Mouse (Mus musculus) liver, embryonic 16.5 days (tissue): Measurements from ENCODE around the gene Tigd3. TPM values are rescaled to one million over a fixed set of nuclear protein-coding genes. Genes with fewer than 3 reads are reported as not detected.

Experiments
- ATAC-seq: fragments of 200-750 bp; cut with Nextera tagmentation; 2 replicates; pipeline ENCODE4 v1.8.0; 2017; ENCODE audit warnings: low read depth, mild to moderate bottlenecking, moderate number of reproducible peaks, moderate library complexity
- H3K27ac ChIP-seq: fragments of 300-500 bp; sonication (generic); 2 replicates; pipeline ENCODE4 v1.5.1; 2014; ENCODE audit warnings: mild to moderate bottlenecking, low read length
- H3K27me3 ChIP-seq: fragments of 300-500 bp; sonication (generic); 2 replicates; pipeline ENCODE4 v1.6.1; 2014; ENCODE audit warnings: low read depth, low read length, mixed read lengths; ENCODE audit not compliant: control insufficient read depth, insufficient read depth
- H3K36me3 ChIP-seq: fragments of 300-500 bp; sonication (generic); 2 replicates; pipeline ENCODE4 v1.6.1; 2014; ENCODE audit warnings: mild to moderate bottlenecking; ENCODE audit not compliant: control insufficient read depth, insufficient read depth
- H3K4me1 ChIP-seq: fragments of 300-500 bp; sonication (generic); 2 replicates; pipeline ENCODE4 v1.6.1; 2014; ENCODE audit warnings: low read depth, low read length, mixed read lengths; ENCODE audit not compliant: control insufficient read depth
- H3K4me2 ChIP-seq: fragments of 300-500 bp; sonication (generic); 2 replicates; pipeline ENCODE4 v1.6.1; 2014; ENCODE audit warnings: low read depth, low read length, mixed read lengths
- H3K4me3 ChIP-seq: fragments of 300-500 bp; sonication (generic); 2 replicates; pipeline ENCODE4 v1.5.1; 2014; ENCODE audit warnings: low read depth, mild to moderate bottlenecking, low read length
- H3K9ac ChIP-seq: fragments of 300-500 bp; sonication (generic); 2 replicates; pipeline ENCODE4 v1.6.1; 2014; ENCODE audit warnings: low read depth, low read length
- H3K9me3 ChIP-seq: fragments of 300-500 bp; sonication (generic); replicated peaks from 2 replicates; pipeline ENCODE4 v1.6.1; 2016; ENCODE audit warnings: low read length; ENCODE audit not compliant: control insufficient read depth
- WGBS: fragments of 180-500 bp; shearing (Covaris S2); extraction: QIAGEN DNeasy Blood & Tissue Kit; methylation state at CpG from one replicate; pipeline ENCODE4 v1.1.7; 2014; ENCODE audit not compliant: insufficient replicate concordance; 5-methylcytosine and 5-hydroxymethylcytosine counted together
- polyA plus RNA-seq: library from polyadenylated mRNA; unstranded; fragments of >200 nt; fragmentation: Nextera tagmentation; extraction: Ambion mirVana; gene quantifications from 2 replicates; pipeline ENCODE4 v1.2.1, GENCODE M21; 2015

Gene Tigd3
- polyA plus RNA-seq, 1 experiment from 2014 or later = 2.3 TPM

DNA sequence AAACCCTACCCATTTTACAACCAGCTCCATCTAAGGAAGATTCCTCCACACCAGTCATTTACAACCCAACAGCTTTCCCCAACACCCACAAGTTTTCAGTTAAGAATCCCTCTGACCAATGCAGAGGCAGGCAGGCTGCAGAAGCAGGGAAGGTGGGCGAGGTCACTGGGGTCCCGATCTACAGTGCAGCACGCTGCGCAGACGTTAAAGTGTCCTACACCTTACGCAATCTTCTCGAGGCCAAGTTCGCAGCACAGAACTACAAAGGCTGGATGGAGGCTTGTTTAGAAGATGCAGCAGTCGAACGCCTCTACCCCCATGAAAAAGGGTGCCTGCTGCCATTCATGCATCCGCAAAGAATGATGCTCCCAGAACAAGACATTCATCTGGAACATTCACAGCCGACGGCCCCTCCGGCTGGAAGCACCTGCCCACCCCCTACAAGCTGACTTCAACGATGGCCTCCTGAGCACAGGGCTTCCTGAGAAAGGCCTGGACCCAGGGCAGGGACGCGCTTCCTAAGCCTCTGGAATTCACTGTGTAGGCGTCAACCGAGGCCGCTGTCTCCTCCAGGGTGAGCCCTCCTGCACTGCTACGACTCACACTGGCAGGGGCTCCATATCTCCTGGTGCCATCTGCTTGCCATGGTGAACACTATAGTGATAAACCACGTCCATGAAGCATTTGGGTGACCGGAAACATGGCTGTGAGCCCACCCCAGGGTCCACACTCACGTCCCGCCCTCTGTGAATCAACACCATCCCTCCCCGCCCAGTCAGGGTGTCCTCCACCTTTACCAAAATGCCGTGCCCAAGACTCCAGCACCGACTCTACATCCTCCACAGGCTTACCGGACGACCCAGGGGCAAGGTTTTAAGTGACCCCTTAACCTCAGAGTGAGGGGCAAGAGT, 49.9 kb downstream of the Tigd3 start:
- Histone ChIP-seq H3K4me3 (peak overlapping the region; percentile 67), H3K27ac (peak overlapping the region; percentile 96), H3K4me2 (peak overlapping the region; percentile 76), H3K36me3 (no peaks in the 10 kb centered on the region), H3K9me3 (no peaks in the 10 kb centered on the region), H3K4me1 (peaks cover 86% of the 10 kb centered on the region), H3K27me3 (no peaks in the 10 kb centered on the region), H3K9ac (peak overlapping the region; percentile 80)
- ATAC-seq = no peak
- 25% methylated on average over 30 of the region's 30 CpGs for WGBS

DNA sequence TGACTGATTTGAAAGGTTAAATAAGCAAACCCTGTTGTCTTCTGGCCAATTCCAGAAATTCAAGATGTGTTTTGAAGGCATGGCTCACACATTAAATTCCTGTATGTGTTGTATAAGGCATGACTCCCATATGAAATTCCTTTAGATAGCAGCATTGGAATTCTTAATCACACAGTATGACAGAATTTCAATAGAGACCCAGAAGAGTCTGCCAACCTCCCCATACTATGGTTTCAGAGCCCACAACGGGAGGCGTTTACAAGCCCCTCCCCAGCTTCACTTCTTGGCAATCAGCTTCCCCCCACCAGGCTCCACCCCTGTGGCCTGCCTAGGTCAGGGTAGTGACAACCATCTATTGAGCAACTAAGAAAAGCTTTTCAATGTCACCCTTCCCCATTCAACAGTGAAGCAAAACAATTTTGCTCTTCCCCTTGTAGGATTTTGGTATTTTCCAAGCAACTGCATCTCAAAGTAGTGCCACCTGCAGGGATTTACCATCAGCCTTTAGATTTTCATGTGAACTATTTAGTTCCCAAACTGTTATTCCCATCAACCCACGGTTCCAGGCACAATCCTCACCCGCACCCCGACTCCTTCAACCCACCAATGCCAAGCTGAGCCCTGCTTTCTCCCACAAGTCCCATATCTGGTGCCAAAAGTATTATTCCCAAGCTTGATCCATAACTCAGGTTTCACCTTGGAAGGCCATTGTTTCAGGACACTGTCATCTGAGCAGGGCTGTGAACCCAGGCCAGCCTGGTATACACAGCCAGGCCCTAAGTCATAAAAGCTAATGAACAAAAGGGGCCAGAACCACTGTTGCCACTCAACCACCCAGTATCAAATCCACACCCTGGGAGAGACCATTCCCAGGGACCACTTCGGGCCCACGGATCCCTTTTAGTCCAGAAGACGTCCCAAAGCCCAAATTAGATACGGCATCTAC, 50.9 kb downstream of the Tigd3 start:
- ATAC-seq = no peak
- Histone ChIP-seq H3K4me2 (peak overlapping the region; percentile 76), H3K4me3 (peak overlapping the region; percentile 67), H3K9me3 (no peaks in the 10 kb centered on the region), H3K27ac (peak overlapping the region; percentile 96), H3K4me1 (peaks cover 76% of the 10 kb centered on the region), H3K9ac (peak overlapping the region; percentile 80), H3K27me3 (no peaks in the 10 kb centered on the region), H3K36me3 (no peaks in the 10 kb centered on the region)
- 43% methylated on average over 9 of the region's 9 CpGs for WGBS

DNA sequence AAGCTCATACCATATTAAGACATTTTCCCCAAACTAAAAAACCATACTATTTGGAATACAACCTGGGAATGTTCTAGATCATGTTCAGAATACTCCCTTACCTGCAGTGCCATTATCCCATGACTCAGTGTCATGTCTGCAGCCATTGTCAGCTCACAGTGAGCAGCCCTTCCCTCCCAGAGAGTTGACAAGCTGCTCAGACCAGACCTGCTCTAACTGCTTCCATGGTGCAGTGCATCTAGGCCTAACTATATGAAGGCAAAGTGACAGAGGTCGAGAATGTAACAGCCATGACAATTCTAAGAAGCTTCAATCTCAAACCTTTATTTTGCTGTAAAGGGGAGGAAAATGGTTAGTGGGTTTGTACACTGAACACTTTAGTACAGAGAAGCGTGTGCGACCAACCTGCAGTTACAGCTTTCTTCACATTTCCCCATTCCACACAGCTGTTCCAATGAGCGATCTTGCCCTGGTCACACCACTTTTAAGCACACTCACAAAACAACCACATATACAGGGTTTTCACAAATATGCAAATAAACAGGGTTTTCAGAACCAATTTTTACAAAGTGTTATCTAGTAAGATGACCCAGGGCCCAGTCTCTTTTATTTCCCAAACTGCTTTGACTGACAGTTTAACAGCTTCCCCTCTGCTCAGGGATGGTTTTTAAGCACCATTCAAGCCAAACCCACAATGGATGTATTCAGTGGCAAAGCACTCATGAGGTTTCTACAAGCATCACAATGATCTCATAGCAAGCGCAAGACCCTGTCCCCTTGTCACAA, 51.8 kb downstream of the Tigd3 start:
- Histone ChIP-seq H3K4me2 (peak overlapping the region; percentile 76), H3K4me3 (peak overlapping the region; percentile 67), H3K4me1 (peaks cover 67% of the 10 kb centered on the region), H3K9me3 (no peaks in the 10 kb centered on the region), H3K27me3 (no peaks in the 10 kb centered on the region), H3K27ac (peak overlapping the region; percentile 96), H3K9ac (peak overlapping the region; percentile 80), H3K36me3 (no peaks in the 10 kb centered on the region)
- ATAC-seq = no peak
- WGBS = 65% methylated on average over 5 of the region's 5 CpGs

DNA sequence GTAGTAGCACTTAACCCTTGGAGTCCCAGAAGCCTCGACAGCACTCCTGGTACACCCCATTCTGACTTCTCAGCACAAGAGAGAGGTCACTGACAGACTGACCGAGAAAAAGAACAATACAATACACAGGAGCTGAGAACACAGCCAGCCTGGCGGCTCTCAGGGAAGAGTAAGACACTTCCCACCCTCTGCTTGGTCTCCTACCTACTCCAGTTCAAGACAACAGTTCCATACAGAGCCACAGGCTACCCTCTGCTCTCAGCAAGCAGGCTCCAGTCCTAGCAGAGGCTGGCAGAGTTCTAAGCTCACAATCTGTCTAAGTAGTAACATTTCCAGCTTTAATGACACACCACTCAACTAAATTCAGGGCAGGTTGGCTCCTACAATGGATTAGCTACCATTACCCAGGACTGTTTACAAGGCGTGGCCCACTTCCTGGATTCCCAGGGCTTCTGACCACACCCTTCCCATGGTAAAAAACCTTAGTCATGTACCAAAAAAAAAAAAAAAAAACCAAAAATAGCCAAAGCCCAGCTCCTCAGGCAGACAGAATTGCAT, 52.5 kb downstream of the Tigd3 start:
- Histone ChIP-seq H3K4me3 (peak overlapping the region; percentile 67), H3K9me3 (no peaks in the 10 kb centered on the region), H3K4me2 (peak overlapping the region; percentile 76), H3K9ac (peak overlapping the region; percentile 80), H3K36me3 (no peaks in the 10 kb centered on the region), H3K27me3 (no peaks in the 10 kb centered on the region), H3K27ac (peak overlapping the region; percentile 96), H3K4me1 (peaks cover 60% of the 10 kb centered on the region)
- ATAC-seq = no peak
- 34% methylated on average over 4 of the region's 4 CpGs for WGBS

Other genes with a start within 250 kb of the Tigd3 start
- 19.7 and 22.3 TPM in 2 replicates for gene Sipa1, start 230.4 kb downstream of the Tigd3 start, polyA plus RNA-seq
- 12.9 and 15.2 TPM in 2 replicates for gene Map3k11, start 205.4 kb downstream of the Tigd3 start, polyA plus RNA-seq
- gene Pcnx3, start 205.2 kb downstream of the Tigd3 start, polyA plus RNA-seq = 8.2 and 9.7 TPM in 2 replicates
- 0.14 TPM in 2 replicates for gene Kcnk7, start 189.8 kb downstream of the Tigd3 start, polyA plus RNA-seq
- gene Ehbp1l1, start 167.8 kb downstream of the Tigd3 start, polyA plus RNA-seq = 104 and 105 TPM in 2 replicates
- 29.7 and 32.5 TPM in 2 replicates for gene Fam89b, start 164.5 kb downstream of the Tigd3 start, polyA plus RNA-seq
- gene Ltbp3, start 153.2 kb downstream of the Tigd3 start, polyA plus RNA-seq = 0.74 and 4.6 TPM in 2 replicates
- 19.3 and 21.5 TPM in 2 replicates for gene Scyl1, start 122.7 kb downstream of the Tigd3 start, polyA plus RNA-seq
- gene Frmd8, start 18.9 kb downstream of the Tigd3 start, polyA plus RNA-seq = 13.9 and 14.0 TPM in 2 replicates
- gene Slc25a45, start 16.3 kb downstream of the Tigd3 start, polyA plus RNA-seq = 6.3 and 6.9 TPM in 2 replicates
- gene Dpf2, start 18.9 kb upstream of the Tigd3 start, polyA plus RNA-seq = 48.4 and 52.8 TPM in 2 replicates
- gene Cdc42ep2, start 30.7 kb upstream of the Tigd3 start, polyA plus RNA-seq = 2.9 and 3.6 TPM in 2 replicates
- gene Pola2, start 70.1 kb upstream of the Tigd3 start, polyA plus RNA-seq = 47.2 and 48.6 TPM in 2 replicates
- 0.06 TPM in 2 replicates for gene Slc22a20, start 92.0 kb upstream of the Tigd3 start, polyA plus RNA-seq
- gene Capn1, start 121.7 kb upstream of the Tigd3 start, polyA plus RNA-seq = 22.2 and 23.4 TPM in 2 replicates
- 14.4 and 19.0 TPM in 2 replicates for gene Syvn1, start 152.4 kb upstream of the Tigd3 start, polyA plus RNA-seq
- gene Mrpl49, start 163.6 kb upstream of the Tigd3 start, polyA plus RNA-seq = 37.4 and 38.5 TPM in 2 replicates
- 440 and 454 TPM in 2 replicates for gene Fau, start 163.7 kb upstream of the Tigd3 start, polyA plus RNA-seq
- gene Znhit2, start 167.0 kb upstream of the Tigd3 start, polyA plus RNA-seq = 15.3 and 17.7 TPM in 2 replicates
- gene Tm7sf2, start 174.2 kb upstream of the Tigd3 start, polyA plus RNA-seq = 48.0 and 53.7 TPM in 2 replicates
- 27.8 and 28.9 TPM in 2 replicates for gene Vps51, start 183.1 kb upstream of the Tigd3 start, polyA plus RNA-seq
- gene Tmem262, start 185.9 kb upstream of the Tigd3 start, polyA plus RNA-seq = not detected in 2 replicates
- gene Gm28374, start 188.1 kb upstream of the Tigd3 start, polyA plus RNA-seq = 0.38 and 0.41 TPM in 2 replicates
- gene Zfpl1, start 190.8 kb upstream of the Tigd3 start, polyA plus RNA-seq = 19.2 and 21.8 TPM in 2 replicates
- gene Cdca5, start 190.8 kb upstream of the Tigd3 start, polyA plus RNA-seq = 28.9 and 32.5 TPM in 2 replicates
- gene AC131692.1, start 200.3 kb upstream of the Tigd3 start, polyA plus RNA-seq = 0.20 and 0.48 TPM in 2 replicates
- 2.5 TPM in 2 replicates for gene Naaladl1, start 211.6 kb upstream of the Tigd3 start, polyA plus RNA-seq
- gene Sac3d1, start 224.5 kb upstream of the Tigd3 start, polyA plus RNA-seq = 16.5 and 16.8 TPM in 2 replicates
- gene Snx15, start 234.2 kb upstream of the Tigd3 start, polyA plus RNA-seq = 54.8 and 61.2 TPM in 2 replicates
- gene Batf2, start 246.8 kb upstream of the Tigd3 start, polyA plus RNA-seq = 0.09 and 0.66 TPM in 2 replicates
- 23.5 and 25.1 TPM in 2 replicates for gene Arl2, start 247.4 kb upstream of the Tigd3 start, polyA plus RNA-seq